Mouse (Mus musculus) CH12.LX (cell line): ENCODE results near the gene Gpr34. TPM values are rescaled to one million over a fixed set of nuclear protein-coding genes. Genes with fewer than 3 reads are reported as not detected.
A peak's percentile ranks its signal among the peaks of the same experiment; 100 is the strongest.

Experiments
- DNase-seq: peaks from one replicate; pipeline ENCODE4 v3.0.0-alpha.2; 2013; ENCODE audit errors: extremely low read depth
- H3K27ac ChIP-seq: 2 replicates; pipeline ENCODE4 v1.5.1; 2012; ENCODE audit warnings: low read depth, mild to moderate bottlenecking, control low read depth, moderate library complexity; ENCODE audit not compliant: insufficient read depth
- H3K27me3 ChIP-seq: replicated peaks from 2 replicates; pipeline ENCODE3; 2012; ENCODE audit warnings: inconsistent platforms
- H3K36me3 ChIP-seq, 2 experiments: replicated peaks in 1 of 2; 2 replicates each; pipeline versions ENCODE3 to v1.6.1; 2012; ENCODE audit warnings: inconsistent platforms in 1 of 2, low read length in 1 of 2, mild to moderate bottlenecking in 1 of 2, mixed read lengths in 1 of 2, moderate library complexity in 1 of 2; ENCODE audit not compliant: control insufficient read depth in 1 of 2, insufficient read depth in 1 of 2
- H3K4me1 ChIP-seq, 2 experiments: 2 replicates each; pipeline ENCODE4 v1.6.1; 2012; ENCODE audit warnings: inconsistent platforms in 1 of 2, moderate library complexity in 1 of 2; ENCODE audit not compliant: insufficient read depth in 2 of 2, control insufficient read depth in 1 of 2
- H3K4me2 ChIP-seq: 2 replicates; pipeline ENCODE4 v1.6.1; 2012; ENCODE audit warnings: low read depth, mild to moderate bottlenecking, control low read depth; ENCODE audit not compliant: poor library complexity, insufficient read depth, severe bottlenecking
- H3K4me3 ChIP-seq, 3 experiments: fragments of 150-350 bp in 1 of 3; sonication (generic) in 1 of 3; replicated peaks in 1 of 3; 2 replicates each; pipeline versions ENCODE3 to v1.5.1; 2011 to 2012; ENCODE audit warnings: low read depth in 2 of 3, low read length in 2 of 3, mild to moderate bottlenecking in 2 of 3, moderate library complexity in 2 of 3, control low read depth in 1 of 3, improper control_type of control experiment in 1 of 3, inconsistent platforms in 1 of 3, mixed read lengths in 1 of 3; ENCODE audit not compliant: poor library complexity in 1 of 3
- H3K79me2 ChIP-seq: replicated peaks from 2 replicates; pipeline ENCODE4 v1.6.1; 2012; ENCODE audit warnings: mild to moderate bottlenecking, moderate library complexity; ENCODE audit not compliant: control insufficient read depth, poor library complexity, insufficient read depth, severe bottlenecking; ENCODE audit errors: extremely low read depth
- H3K9ac ChIP-seq: 2 replicates; pipeline ENCODE4 v1.6.1; 2012; ENCODE audit warnings: low read depth, mild to moderate bottlenecking, control low read depth, moderate library complexity; ENCODE audit not compliant: insufficient read depth
- H3K9me3 ChIP-seq: replicated peaks from 2 replicates; pipeline ENCODE3; 2012; ENCODE audit warnings: low read length, inconsistent platforms, mixed read lengths
- BHLHE40 ChIP-seq: IDR thresholded peaks from 2 replicates; pipeline ENCODE4 v1.6.1; 2011; ENCODE audit warnings: mild to moderate bottlenecking, low read depth, low read length, improper control_type of control experiment
- CHD1 ChIP-seq: IDR thresholded peaks from 2 replicates; pipeline ENCODE4 v1.6.1; 2012; ENCODE audit warnings: low read depth, low read length, improper control_type of control experiment, inconsistent platforms
- CTCF ChIP-seq, 2 experiments: IDR thresholded peaks in 1 of 2; conservative IDR thresholded peaks in 1 of 2; 2 replicates each; pipeline ENCODE4 v1.5.1; 2011 to 2012; ENCODE audit warnings: low read depth in 2 of 2, low read length in 2 of 2, improper control_type of control experiment in 1 of 2, inconsistent platforms in 1 of 2, mild to moderate bottlenecking in 1 of 2, moderate library complexity in 1 of 2
- E2F4 ChIP-seq: IDR thresholded peaks from 2 replicates; pipeline ENCODE4 v1.6.1; 2011; ENCODE audit warnings: low read depth, low read length, improper control_type of control experiment; ENCODE audit not compliant: insufficient replicate concordance
- ETS1 ChIP-seq: conservative IDR thresholded peaks from 2 replicates; pipeline ENCODE4 v1.6.1; 2012; ENCODE audit warnings: low read depth, mild to moderate bottlenecking, inconsistent platforms, low read length, improper control_type of control experiment, moderate library complexity
- GABPA ChIP-seq: IDR thresholded peaks from 2 replicates; pipeline ENCODE4 v1.6.1; 2012; ENCODE audit warnings: low read depth, low read length, improper control_type of control experiment, inconsistent platforms; ENCODE audit not compliant: insufficient replicate concordance
- IRF4 ChIP-seq: IDR thresholded peaks from 2 replicates; pipeline ENCODE4 v1.6.1; 2014; ENCODE audit warnings: low read depth, mild to moderate bottlenecking, inconsistent platforms, low read length, improper control_type of control experiment
- JUND ChIP-seq: conservative IDR thresholded peaks from 2 replicates; pipeline ENCODE4 v1.6.1; 2011; ENCODE audit warnings: low read depth, low read length, improper control_type of control experiment
- MAFK ChIP-seq: IDR thresholded peaks from 2 replicates; pipeline ENCODE4 v1.6.1; 2011; ENCODE audit warnings: low read length, improper control_type of control experiment; ENCODE audit not compliant: insufficient replicate concordance
- MEF2A ChIP-seq: IDR thresholded peaks from 2 replicates; pipeline ENCODE4 v1.6.1; 2014; ENCODE audit warnings: low read depth, mild to moderate bottlenecking, inconsistent platforms, low read length, improper control_type of control experiment, borderline replicate concordance
- MXI1 ChIP-seq: IDR thresholded peaks from 2 replicates; pipeline ENCODE4 v1.6.1; 2011; ENCODE audit warnings: mild to moderate bottlenecking, low read depth, low read length, improper control_type of control experiment
- MYC ChIP-seq: IDR thresholded peaks from 2 replicates; pipeline ENCODE4 v1.6.1; 2011; ENCODE audit warnings: low read depth, mild to moderate bottlenecking, improper control_type of control experiment, low read length
- NRF1 ChIP-seq: IDR thresholded peaks from 2 replicates; pipeline ENCODE4 v1.6.1; 2014; ENCODE audit warnings: low read depth, mild to moderate bottlenecking, inconsistent platforms, low read length, improper control_type of control experiment, moderate library complexity
- PAX5 ChIP-seq: IDR thresholded peaks from 2 replicates; pipeline ENCODE4 v1.6.1; 2012; ENCODE audit warnings: low read length, inconsistent platforms, mixed read lengths
- POLR2A ChIP-seq: IDR thresholded peaks from 2 replicates; pipeline ENCODE4 v1.6.1; 2011; ENCODE audit warnings: low read depth, mild to moderate bottlenecking, improper control_type of control experiment, low read length
- POLR2AphosphoS2 ChIP-seq: IDR thresholded peaks from 2 replicates; pipeline ENCODE4 v1.6.1; 2011; ENCODE audit warnings: low read depth, low read length, improper control_type of control experiment
- RCOR1 ChIP-seq: conservative IDR thresholded peaks from 2 replicates; pipeline ENCODE4 v1.6.1; 2012; ENCODE audit warnings: low read depth, mild to moderate bottlenecking, inconsistent platforms, low read length, improper control_type of control experiment
- TCF12 ChIP-seq: IDR thresholded peaks from 2 replicates; pipeline ENCODE4 v1.6.1; 2014; ENCODE audit warnings: low read depth, mild to moderate bottlenecking, inconsistent platforms, low read length, improper control_type of control experiment
- UBTF ChIP-seq: IDR thresholded peaks from 2 replicates; pipeline ENCODE4 v1.6.1; 2012; ENCODE audit warnings: low read depth, mild to moderate bottlenecking, inconsistent platforms, low read length, improper control_type of control experiment, moderate library complexity
- USF2 ChIP-seq: conservative IDR thresholded peaks from 2 replicates; pipeline ENCODE4 v1.6.1; 2011; ENCODE audit warnings: low read depth, low read length, improper control_type of control experiment
- ZC3H11A ChIP-seq: IDR thresholded peaks from 2 replicates; pipeline ENCODE4 v1.6.1; 2012; ENCODE audit warnings: low read depth, mild to moderate bottlenecking, inconsistent platforms, low read length, improper control_type of control experiment
- ZKSCAN1 ChIP-seq: IDR thresholded peaks from 2 replicates; pipeline ENCODE4 v1.6.1; 2012; ENCODE audit warnings: low read depth, inconsistent platforms, low read length, improper control_type of control experiment, borderline replicate concordance
- ZNF384 ChIP-seq: IDR thresholded peaks from 2 replicates; pipeline ENCODE4 v1.6.1; 2012; ENCODE audit warnings: low read depth, low read length, improper control_type of control experiment, inconsistent platforms
- dilution Hi-C: fragments of 300-500 bp; cut with MboI; formaldehyde crosslinking; loops from 2 replicates; pipeline ENCODE4 v1.14.3; 2020; ENCODE audit warnings: low sequenced_read_pairs; ENCODE audit not compliant: extremely low pct_unique_long_range_greater_than_20kb, extremely low pct_ligation_motif_present
- in situ Hi-C: fragments of 300-500 bp; cut with MboI; formaldehyde crosslinking; loops from 3 replicates; pipeline ENCODE4 v1.14.3; 2019; ENCODE audit warnings: low sequenced_read_pairs, low pct_ligation_motif_present, low pct_unique_long_range_greater_than_20kb, mixed read lengths
- polyA plus RNA-seq: library from polyadenylated mRNA; unstranded; fragments of >175 nt; gene quantifications from 2 replicates; pipeline ENCODE4 v1.2.1, GENCODE M21; 2012; ENCODE audit warnings: low read depth; ENCODE audit not compliant: insufficient read length
- total RNA-seq, 2 experiments: library from RNA; depleted of rRNA; stranded (reverse); fragments of 300-350 nt in 1 of 2; fragments of >200 nt in 1 of 2; gene quantifications; 2 replicates each; pipeline ENCODE4 v1.2.3; 2012 to 2014

Gene Gpr34
- total and polyA plus RNA-seq, 3 experiments: 1.5 to 15.7 (median 4.1) TPM

DNA sequence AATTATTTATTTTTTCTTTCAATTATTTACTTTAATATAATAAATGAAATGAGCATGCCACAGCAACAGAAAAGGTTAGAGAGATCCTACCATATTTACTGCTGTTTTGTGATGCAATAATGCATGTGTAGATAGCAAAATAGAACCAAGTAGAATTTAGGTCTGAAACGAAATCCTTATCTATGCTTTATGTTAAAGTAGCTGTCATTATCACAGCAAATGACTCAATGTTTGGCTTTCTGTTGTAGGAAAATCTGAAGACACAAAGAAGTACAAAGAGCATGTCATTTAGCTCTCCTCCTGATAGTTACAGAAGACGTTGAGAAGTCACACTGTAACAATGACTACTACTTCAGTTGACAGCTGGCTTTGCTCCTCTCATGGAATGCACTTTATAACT lies 7.0 kb downstream of the Gpr34 start:
- dilution Hi-C loops: no loop called here
- Histone ChIP-seq H3K4me1 (peaks cover 0 to 6% of the 10 kb centered on the region in 2 experiments; a peak in 1 of 4 replicates), H3K36me3 (no peaks in the 10 kb centered on the region), H3K79me2 (no peaks in the 10 kb centered on the region; the same call in 1 of the 2 replicates), H3K27me3 (no peaks in the 10 kb centered on the region), H3K9me3 (no peaks in the 10 kb centered on the region), H3K4me2 (no peak overlapping the region), H3K4me3 (no peak overlapping the region), H3K9ac (no peak overlapping the region), H3K27ac (no peak overlapping the region)
- DNase-seq: no peak
- TF ChIP-seq CHD1 (no peak), POLR2AphosphoS2 (no peak), MAFK (no peak), ETS1 (no peak), UBTF (no peak), CTCF (conservative IDR thresholded peaks at IDR 0.05 in 1 of 2, IDR thresholded peaks at IDR 0.05 in 1 of 2; ENCODE audit: low read depth in 2 of 2, low read length in 2 of 2) (no peak), RCOR1 (no peak), E2F4 (no peak), BHLHE40 (no peak), POLR2A (no peak)
- in situ Hi-C loops: no loop called here

DNA sequence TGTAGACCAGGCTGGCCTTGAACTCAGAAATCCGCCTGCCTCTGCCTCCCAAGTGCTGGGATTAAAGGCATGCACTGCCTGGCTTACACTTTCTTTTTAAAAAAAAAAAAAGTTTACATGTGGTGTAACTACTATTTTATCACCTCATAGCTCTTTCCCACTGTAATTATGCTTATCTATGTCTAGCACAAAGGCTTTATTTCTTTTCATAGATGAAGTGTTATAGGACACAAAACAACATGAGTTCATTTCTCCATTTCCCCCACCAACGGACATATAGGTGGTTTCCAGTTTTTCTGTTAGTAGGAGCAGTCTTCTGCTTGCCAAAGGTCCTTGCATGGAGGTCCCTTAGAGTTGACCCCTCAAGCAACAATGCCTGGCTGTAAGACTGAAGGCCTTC lies 20.0 kb downstream of the Gpr34 start:
- no peaks in the 10 kb centered on the region for H3K36me3 ChIP-seq
- no peak overlapping the region for H3K9ac ChIP-seq
- dilution Hi-C loops: no loop called here

More for the DNA sequence above, 20.0 kb downstream of the Gpr34 start:
- in situ Hi-C loops: loop anchor here (10.0 to 25.0 kb wide), 2 partner anchors 187 to 415 kb away; partner anchors contain the start of gene Nyx
- DNase-seq: no peak
- H3K27me3 ChIP-seq: no peaks in the 10 kb centered on the region
- no peak overlapping the region for H3K4me3 ChIP-seq
- peaks cover 4 to 22% of the 10 kb centered on the region in 2 experiments; a peak in 3 of 4 replicates for H3K4me1 ChIP-seq
- H3K27ac ChIP-seq: peak overlapping the region; percentile 64; the same call in 1 of the 2 replicates
- H3K4me2 ChIP-seq: no peak overlapping the region
- no peaks in the 10 kb centered on the region for H3K79me2 ChIP-seq
- no peaks in the 10 kb centered on the region for H3K9me3 ChIP-seq
- no peak for TF ChIP-seq ETS1
- no peak for TF ChIP-seq IRF4
- TF ChIP-seq TCF12: no peak
- TF ChIP-seq ZNF384: no peak
- no peak for TF ChIP-seq E2F4
- no peak for TF ChIP-seq CHD1
- TF ChIP-seq POLR2A: no peak
- no peak for TF ChIP-seq NRF1
- TF ChIP-seq MXI1: no peak
- no peak for TF ChIP-seq GABPA
- no peak for TF ChIP-seq POLR2AphosphoS2
- no peak for TF ChIP-seq MEF2A
- TF ChIP-seq MYC: no peak
- no peak for TF ChIP-seq ZC3H11A
- TF ChIP-seq PAX5: no peak
- no peak for TF ChIP-seq ZKSCAN1
- no peak for TF ChIP-seq JUND
- no peak for TF ChIP-seq USF2
- TF ChIP-seq, all 38 proteins: peak for 0
